Mouse (Mus musculus): Measurements from ENCODE around the gene Kif11. TPM values are rescaled to one million over a fixed set of nuclear protein-coding genes. Genes with fewer than 3 reads are reported as not detected.
A peak's percentile ranks its signal among the peaks of the same experiment; 100 is the strongest.

Gene Kif11
- polyA plus RNA-seq, 1 experiment from 2014 or later, result 8.9 TPM

DNA sequence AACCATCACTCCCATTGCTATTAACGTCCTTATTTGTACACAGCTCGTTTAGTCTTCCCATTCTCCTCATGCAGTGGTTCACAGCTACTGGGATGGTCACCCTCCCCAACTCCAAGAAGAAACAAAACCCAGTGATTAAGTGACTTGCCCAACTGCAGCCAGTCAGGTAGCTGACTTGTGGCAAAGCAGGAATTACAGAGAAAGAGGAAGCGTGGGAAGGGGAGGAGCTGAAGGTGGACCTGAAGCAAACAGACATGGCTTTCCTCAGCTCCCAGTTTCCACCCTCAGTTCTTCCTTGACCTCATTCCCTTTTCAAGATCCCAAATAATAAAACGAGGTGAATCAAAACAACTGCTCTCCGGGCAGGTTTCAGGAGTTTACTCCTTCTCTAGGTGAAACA, 35.7 kb upstream of the Kif11 start:
- Histone ChIP-seq H3K36me3 (ENCODE audit: control insufficient read depth, insufficient read depth) (no peaks in the 10 kb centered on the region), H3K27me3 (replicated peaks; ENCODE audit: control insufficient read depth, insufficient read depth, low read length) (no peaks in the 10 kb centered on the region), H3K27ac (ENCODE audit: low read depth, low read length) (no peak overlapping the region), H3K4me1 (replicated peaks; ENCODE audit: control insufficient read depth, insufficient read depth, low read length) (0 out of 2 replicates have a peak, but pooled peaks cover 2% of the 10 kb centered on the region), H3K9me3 (ENCODE audit: control insufficient read depth) (no peaks in the 10 kb centered on the region), H3K4me2 (replicated peaks; ENCODE audit: low read depth) (no peak overlapping the region), H3K9ac (ENCODE audit: low read depth, low read length) (no peak overlapping the region), H3K4me3 (ENCODE audit: low read depth, low read length) (no peak overlapping the region)
- ATAC-seq, result no peak
- no peak for TF ChIP-seq CTCF (IDR thresholded peaks at IDR 0.05; ENCODE audit: low read depth)
- WGBS, result 68% methylated on average over 5 of the region's 5 CpGs

- no peaks in the 10 kb centered on the region for H3K27me3 ChIP-seq (replicated peaks; ENCODE audit: control insufficient read depth, insufficient read depth, low read length)
- WGBS, result 68% methylated on average over 5 of the region's 5 CpGs
- H3K4me2 ChIP-seq (replicated peaks; ENCODE audit: low read depth), result no peak overlapping the region
- no peak overlapping the region for H3K4me3 ChIP-seq (ENCODE audit: low read depth, low read length)
- H3K4me1 ChIP-seq (replicated peaks; ENCODE audit: control insufficient read depth, insufficient read depth, low read length), result 0 out of 2 replicates have a peak, but pooled peaks cover 2% of the 10 kb centered on the region
- no peaks in the 10 kb centered on the region for H3K36me3 ChIP-seq (ENCODE audit: control insufficient read depth, insufficient read depth)
- TF ChIP-seq CTCF (IDR thresholded peaks at IDR 0.05; ENCODE audit: low read depth), result no peak
- no peak overlapping the region for H3K27ac ChIP-seq (ENCODE audit: low read depth, low read length)
- ATAC-seq, result no peak
- no peaks in the 10 kb centered on the region for H3K9me3 ChIP-seq (ENCODE audit: control insufficient read depth)
- no peak overlapping the region for H3K9ac ChIP-seq (ENCODE audit: low read depth, low read length)
Measured at GRCm38 (mm10) chr19:37340931-37341330, 35.3 kb upstream of the Kif11 start.

DNA sequence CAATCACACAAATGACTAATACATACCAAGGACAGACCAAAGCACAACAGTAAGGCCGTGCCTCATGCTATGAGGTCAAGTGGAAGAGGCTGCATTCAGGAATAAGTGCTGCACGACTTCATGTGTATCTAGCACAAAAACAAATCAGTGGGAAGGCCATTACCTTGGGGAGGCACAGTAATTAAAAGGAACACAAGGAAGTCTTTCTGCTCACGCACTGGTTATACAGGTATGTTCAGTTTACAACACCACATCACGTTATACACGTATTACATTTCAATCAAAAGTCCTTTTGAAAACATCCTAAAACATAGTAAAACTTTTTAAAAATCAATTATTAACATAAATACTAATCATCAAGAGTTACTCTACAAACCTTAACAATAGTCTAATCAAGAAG, 32.3 kb upstream of the Kif11 start:
- 0 out of 2 replicates have a peak, but pooled peaks cover 2% of the 10 kb centered on the region for H3K4me1 ChIP-seq (replicated peaks; ENCODE audit: control insufficient read depth, insufficient read depth, low read length)
- H3K36me3 ChIP-seq (ENCODE audit: control insufficient read depth, insufficient read depth), result no peaks in the 10 kb centered on the region
- H3K27ac ChIP-seq (ENCODE audit: low read depth, low read length), result no peak overlapping the region
- no peak for TF ChIP-seq CTCF (IDR thresholded peaks at IDR 0.05; ENCODE audit: low read depth)
- ATAC-seq, result peak; percentile 64
- no peak overlapping the region for H3K9ac ChIP-seq (ENCODE audit: low read depth, low read length)
- no peaks in the 10 kb centered on the region for H3K27me3 ChIP-seq (replicated peaks; ENCODE audit: control insufficient read depth, insufficient read depth, low read length)
- H3K9me3 ChIP-seq (ENCODE audit: control insufficient read depth), result no peaks in the 10 kb centered on the region
- 36% methylated on average over 5 of the region's 5 CpGs for WGBS
- no peak overlapping the region for H3K4me3 ChIP-seq (ENCODE audit: low read depth, low read length)
- H3K4me2 ChIP-seq (replicated peaks; ENCODE audit: low read depth), result no peak overlapping the region

- Histone ChIP-seq H3K9ac (ENCODE audit: low read depth, low read length) (no peak overlapping the region), H3K27me3 (replicated peaks; ENCODE audit: control insufficient read depth, insufficient read depth, low read length) (no peaks in the 10 kb centered on the region), H3K27ac (ENCODE audit: low read depth, low read length) (no peak overlapping the region), H3K9me3 (ENCODE audit: control insufficient read depth) (no peaks in the 10 kb centered on the region), H3K36me3 (ENCODE audit: control insufficient read depth, insufficient read depth) (no peaks in the 10 kb centered on the region), H3K4me1 (replicated peaks; ENCODE audit: control insufficient read depth, insufficient read depth, low read length) (0 out of 2 replicates have a peak, but pooled peaks cover 2% of the 10 kb centered on the region), H3K4me2 (replicated peaks; ENCODE audit: low read depth) (no peak overlapping the region), H3K4me3 (ENCODE audit: low read depth, low read length) (no peak overlapping the region)
- WGBS, result 42% methylated on average over 3 of the region's 3 CpGs
- no peak for ATAC-seq
- no peak for TF ChIP-seq CTCF (IDR thresholded peaks at IDR 0.05; ENCODE audit: low read depth)
Measured at GRCm38 (mm10) chr19:37346258-37346657, 29.9 kb upstream of the Kif11 start.

DNA sequence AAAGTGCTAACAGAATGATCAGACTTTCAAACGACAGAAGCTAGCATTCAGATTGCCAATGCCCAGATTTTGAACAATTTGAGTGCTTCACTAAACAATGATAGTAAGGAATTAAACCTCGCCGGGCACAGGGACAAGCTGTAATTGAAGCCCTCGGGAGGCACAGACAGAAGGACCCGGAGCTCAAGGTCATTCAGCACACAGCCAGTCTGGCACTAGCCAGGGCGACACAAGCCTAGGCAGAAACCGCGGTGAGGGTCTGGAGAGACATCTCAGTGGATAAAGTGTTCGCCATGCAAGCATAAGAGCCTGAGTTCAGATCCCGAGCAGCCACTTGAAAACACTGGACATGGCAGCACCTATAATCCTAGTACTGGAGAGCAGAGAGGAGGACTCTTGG, 27.9 kb upstream of the Kif11 start:
- TF ChIP-seq CTCF (IDR thresholded peaks at IDR 0.05; ENCODE audit: low read depth), result no peak
- H3K4me1 ChIP-seq (replicated peaks; ENCODE audit: control insufficient read depth, insufficient read depth, low read length), result 0 out of 2 replicates have a peak, but pooled peaks cover 2% of the 10 kb centered on the region
- H3K9ac ChIP-seq (ENCODE audit: low read depth, low read length), result no peak overlapping the region
- peak overlapping the region; percentile 46; the same call in 1 of the 2 replicates for H3K27ac ChIP-seq (ENCODE audit: low read depth, low read length)
- no peaks in the 10 kb centered on the region for H3K36me3 ChIP-seq (ENCODE audit: control insufficient read depth, insufficient read depth)
- WGBS, result 73% methylated on average over 10 of the region's 10 CpGs
- H3K4me3 ChIP-seq (ENCODE audit: low read depth, low read length), result no peak overlapping the region
- no peak overlapping the region for H3K4me2 ChIP-seq (replicated peaks; ENCODE audit: low read depth)
- no peaks in the 10 kb centered on the region for H3K9me3 ChIP-seq (ENCODE audit: control insufficient read depth)
- ATAC-seq, result no peak
- H3K27me3 ChIP-seq (replicated peaks; ENCODE audit: control insufficient read depth, insufficient read depth, low read length), result no peaks in the 10 kb centered on the region

GRCm38 (mm10) chr19:37348952-37349351, 27.3 kb upstream of the Kif11 start:
- H3K4me1 ChIP-seq (replicated peaks; ENCODE audit: control insufficient read depth, insufficient read depth, low read length), result 0 out of 2 replicates have a peak, but pooled peaks cover 2% of the 10 kb centered on the region
- H3K27me3 ChIP-seq (replicated peaks; ENCODE audit: control insufficient read depth, insufficient read depth, low read length), result no peaks in the 10 kb centered on the region
- H3K9ac ChIP-seq (ENCODE audit: low read depth, low read length), result no peak overlapping the region
- H3K27ac ChIP-seq (ENCODE audit: low read depth, low read length), result no peak overlapping the region; the same call in 1 of the 2 replicates
- H3K9me3 ChIP-seq (ENCODE audit: control insufficient read depth), result no peaks in the 10 kb centered on the region
- no peak overlapping the region for H3K4me2 ChIP-seq (replicated peaks; ENCODE audit: low read depth)
- H3K36me3 ChIP-seq (ENCODE audit: control insufficient read depth, insufficient read depth), result no peaks in the 10 kb centered on the region
- peak; percentile 76 for ATAC-seq
- TF ChIP-seq CTCF (IDR thresholded peaks at IDR 0.05; ENCODE audit: low read depth), result no peak
- no peak overlapping the region for H3K4me3 ChIP-seq (ENCODE audit: low read depth, low read length)

DNA sequence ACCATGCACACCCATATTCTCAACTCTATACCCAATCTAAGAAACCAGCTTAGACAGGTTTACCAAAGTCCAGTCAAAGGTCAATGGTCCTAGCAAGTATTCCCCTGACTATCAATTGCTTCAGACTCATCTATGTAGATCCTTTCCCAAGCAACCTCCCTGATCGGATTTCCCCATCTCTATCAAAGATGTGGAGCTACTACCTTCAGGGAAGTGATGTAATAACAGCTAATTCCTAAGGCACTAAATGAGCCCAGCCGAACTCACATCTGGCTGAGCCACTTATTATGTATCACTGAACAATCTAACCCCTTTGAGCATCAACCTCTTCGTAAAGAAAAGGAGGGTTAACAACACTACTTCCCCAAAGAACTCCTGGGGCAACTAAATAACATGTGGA, 23.4 kb upstream of the Kif11 start:
- H3K4me2 ChIP-seq (replicated peaks; ENCODE audit: low read depth), result no peak overlapping the region
- H3K27me3 ChIP-seq (replicated peaks; ENCODE audit: control insufficient read depth, insufficient read depth, low read length), result no peaks in the 10 kb centered on the region
- no peak overlapping the region for H3K4me3 ChIP-seq (ENCODE audit: low read depth, low read length)
- TF ChIP-seq CTCF (IDR thresholded peaks at IDR 0.05; ENCODE audit: low read depth), result no peak
- H3K9ac ChIP-seq (ENCODE audit: low read depth, low read length), result no peak overlapping the region
- H3K36me3 ChIP-seq (ENCODE audit: control insufficient read depth, insufficient read depth), result no peaks in the 10 kb centered on the region
- no peak for ATAC-seq
- no peak overlapping the region for H3K27ac ChIP-seq (ENCODE audit: low read depth, low read length)
- H3K9me3 ChIP-seq (ENCODE audit: control insufficient read depth), result no peaks in the 10 kb centered on the region
- 82% methylated on average over 3 of the region's 3 CpGs for WGBS
- no peaks in the 10 kb centered on the region for H3K4me1 ChIP-seq (replicated peaks; ENCODE audit: control insufficient read depth, insufficient read depth, low read length)
